Mouse (Mus musculus): Measurements from ENCODE around the gene Foxn3. TPM values are rescaled to one million over a fixed set of nuclear protein-coding genes. Genes with fewer than 3 reads are reported as not detected.

Gene Foxn3
- polyA plus RNA-seq, 1 experiment from 2014 or later, result 90.0 TPM

GRCm38 (mm10) chr12:99267732-99268131 is 295.6 kb downstream of the Foxn3 start:
- no peak overlapping the region for H3K4me2 ChIP-seq (replicated peaks)
- ATAC-seq (ENCODE audit: low FRiP score, low read depth), result no peak
- WGBS, result 83% methylated on average over 11 of the region's 11 CpGs
- H3K9ac ChIP-seq (replicated peaks), result no peak overlapping the region
- no peak overlapping the region for H3K27ac ChIP-seq (replicated peaks)
- peaks cover 41% of the 10 kb centered on the region for H3K4me1 ChIP-seq
- no peaks in the 10 kb centered on the region for H3K36me3 ChIP-seq
- no peak overlapping the region for H3K4me3 ChIP-seq
- H3K9me3 ChIP-seq, result no peaks in the 10 kb centered on the region
- no peaks in the 10 kb centered on the region for H3K27me3 ChIP-seq

DNA sequence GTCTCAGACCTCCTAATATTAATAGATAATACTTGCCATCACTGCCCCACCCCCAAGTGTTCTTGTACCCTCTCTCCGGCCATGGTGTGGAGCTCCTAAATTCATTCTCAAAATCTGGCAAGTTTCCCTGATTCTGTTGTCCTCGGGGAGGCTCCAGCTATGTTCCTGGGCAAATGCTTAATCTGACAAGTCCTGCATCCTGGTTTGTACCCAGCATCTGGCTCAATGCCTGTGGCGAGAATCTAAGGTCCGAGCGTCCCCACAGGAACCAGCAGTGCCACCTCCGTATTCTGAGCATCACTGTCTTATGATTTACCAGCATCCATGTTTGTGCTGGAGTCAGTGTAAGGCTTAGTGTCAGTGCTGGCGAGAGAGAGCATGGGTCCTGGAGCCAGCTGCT is 296.9 kb downstream of the Foxn3 start:
- no peaks in the 10 kb centered on the region for H3K36me3 ChIP-seq
- no peaks in the 10 kb centered on the region for H3K27me3 ChIP-seq
- ATAC-seq (ENCODE audit: low FRiP score, low read depth), result no peak
- peaks cover 44% of the 10 kb centered on the region for H3K4me1 ChIP-seq
- H3K4me3 ChIP-seq, result no peak overlapping the region
- no peak overlapping the region for H3K4me2 ChIP-seq (replicated peaks)
- no peak overlapping the region for H3K9ac ChIP-seq (replicated peaks)
- no peaks in the 10 kb centered on the region for H3K9me3 ChIP-seq
- no peak overlapping the region for H3K27ac ChIP-seq (replicated peaks)
- WGBS, result 93% methylated on average over 7 of the region's 7 CpGs

GRCm38 (mm10) chr12:99265777-99266176 is 297.6 kb downstream of the Foxn3 start:
- H3K27me3 ChIP-seq, result no peaks in the 10 kb centered on the region
- no peak overlapping the region for H3K4me2 ChIP-seq (replicated peaks)
- H3K4me3 ChIP-seq, result no peak overlapping the region
- ATAC-seq (ENCODE audit: low FRiP score, low read depth), result no peak
- no peak overlapping the region for H3K9ac ChIP-seq (replicated peaks)
- H3K9me3 ChIP-seq, result no peaks in the 10 kb centered on the region
- peaks cover 44% of the 10 kb centered on the region for H3K4me1 ChIP-seq
- no peak overlapping the region for H3K27ac ChIP-seq (replicated peaks)
- no peaks in the 10 kb centered on the region for H3K36me3 ChIP-seq
- WGBS, result 89% methylated on average over 6 of the region's 6 CpGs

DNA sequence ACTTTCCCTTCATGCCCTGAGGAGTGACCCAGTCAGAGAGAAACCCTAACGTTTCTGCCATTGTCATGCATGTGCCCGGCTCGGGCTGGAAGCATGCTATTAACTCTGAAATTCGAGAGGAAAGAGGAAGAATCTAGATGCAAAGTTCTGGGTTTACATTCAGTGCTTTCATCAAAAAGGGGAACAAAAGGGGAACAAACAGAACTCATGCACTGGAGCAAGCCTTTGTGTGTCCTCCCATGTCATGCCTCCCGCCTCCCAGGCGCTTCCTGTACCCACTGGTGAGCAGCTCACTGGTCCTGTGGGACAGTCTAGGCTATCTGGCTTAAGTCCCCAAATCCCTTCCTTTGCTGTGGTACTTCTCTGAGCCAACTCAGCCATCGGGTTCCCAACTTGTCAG is 299.0 kb downstream of the Foxn3 start:
- Histone ChIP-seq H3K4me1 (peaks cover 36% of the 10 kb centered on the region), H3K27ac (replicated peaks) (no peak overlapping the region), H3K9me3 (no peaks in the 10 kb centered on the region), H3K4me2 (replicated peaks) (no peak overlapping the region), H3K9ac (replicated peaks) (no peak overlapping the region), H3K4me3 (no peak overlapping the region), H3K36me3 (no peaks in the 10 kb centered on the region), H3K27me3 (no peaks in the 10 kb centered on the region)
- no peak for ATAC-seq (ENCODE audit: low FRiP score, low read depth)
- WGBS, result 74% methylated on average over 7 of the region's 7 CpGs

DNA sequence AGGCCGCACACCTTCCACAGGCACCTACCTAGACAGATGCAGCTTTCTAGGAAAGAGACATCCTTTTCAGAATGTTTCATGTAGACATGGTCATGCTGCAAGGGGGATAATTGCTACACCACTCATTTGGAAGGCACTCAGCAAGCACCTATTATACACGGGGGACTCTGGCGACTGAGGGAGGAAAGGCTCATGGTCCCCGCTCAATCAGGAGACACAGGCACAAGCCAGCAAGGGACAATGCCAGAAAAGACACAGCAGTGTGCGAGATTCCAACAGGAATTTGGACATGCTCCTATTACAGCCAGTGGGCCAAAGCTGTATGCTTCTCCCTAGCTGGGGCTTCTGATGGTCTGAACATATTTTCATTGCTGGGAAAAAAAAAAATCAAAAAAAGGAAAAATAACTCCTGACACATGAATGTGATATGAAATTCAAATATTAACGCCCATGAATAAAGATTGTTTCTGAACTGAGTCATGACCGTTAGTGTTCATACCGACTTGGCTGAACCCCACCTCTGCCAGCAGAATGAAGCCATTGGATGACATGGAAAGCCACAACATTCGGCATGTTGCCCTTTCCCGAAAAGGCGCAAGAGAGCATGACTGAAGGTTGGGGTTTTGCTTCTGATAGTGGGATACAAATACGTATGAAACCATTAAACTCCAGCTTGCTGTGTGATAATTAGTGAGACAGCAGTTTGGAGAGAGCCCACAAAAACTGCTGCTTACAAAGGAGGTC is 299.6 kb downstream of the Foxn3 start:
- no peak overlapping the region for H3K4me3 ChIP-seq
- WGBS, result 85% methylated on average over 12 of the region's 12 CpGs
- no peak overlapping the region for H3K9ac ChIP-seq (replicated peaks)
- no peak overlapping the region for H3K27ac ChIP-seq (replicated peaks)
- H3K4me1 ChIP-seq, result peaks cover 32% of the 10 kb centered on the region
- no peak overlapping the region for H3K4me2 ChIP-seq (replicated peaks)
- H3K9me3 ChIP-seq, result no peaks in the 10 kb centered on the region
- no peak for ATAC-seq (ENCODE audit: low FRiP score, low read depth)
- no peaks in the 10 kb centered on the region for H3K27me3 ChIP-seq
- H3K36me3 ChIP-seq, result no peaks in the 10 kb centered on the region

DNA sequence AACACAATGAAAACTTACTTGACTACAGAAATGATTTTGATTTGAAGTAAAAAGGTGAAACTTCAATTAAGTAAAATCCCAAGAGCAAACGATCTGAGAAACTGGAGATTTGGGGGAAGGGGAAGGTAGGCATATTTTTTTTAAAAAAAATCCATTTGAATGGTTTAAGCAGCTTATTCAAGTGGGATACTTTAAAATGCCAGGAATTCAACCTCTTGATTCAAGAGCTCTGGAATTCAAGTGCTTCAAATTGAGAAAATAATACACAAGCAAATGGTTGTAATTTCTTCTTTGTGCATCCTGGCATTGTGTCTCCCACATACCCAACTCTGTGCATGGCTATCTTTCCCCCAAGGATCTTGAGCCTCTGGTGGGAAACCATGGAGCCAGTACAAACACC is 300.5 kb downstream of the Foxn3 start:
- H3K4me1 ChIP-seq, result peaks cover 34% of the 10 kb centered on the region
- no peaks in the 10 kb centered on the region for H3K36me3 ChIP-seq
- H3K4me3 ChIP-seq, result no peak overlapping the region
- ATAC-seq (ENCODE audit: low FRiP score, low read depth), result no peak
- WGBS, result 74% methylated on average over 1 of the region's 1 CpGs
- no peaks in the 10 kb centered on the region for H3K9me3 ChIP-seq
- H3K9ac ChIP-seq (replicated peaks), result no peak overlapping the region
- H3K4me2 ChIP-seq (replicated peaks), result no peak overlapping the region
- H3K27me3 ChIP-seq, result no peaks in the 10 kb centered on the region
- H3K27ac ChIP-seq (replicated peaks), result no peak overlapping the region

DNA sequence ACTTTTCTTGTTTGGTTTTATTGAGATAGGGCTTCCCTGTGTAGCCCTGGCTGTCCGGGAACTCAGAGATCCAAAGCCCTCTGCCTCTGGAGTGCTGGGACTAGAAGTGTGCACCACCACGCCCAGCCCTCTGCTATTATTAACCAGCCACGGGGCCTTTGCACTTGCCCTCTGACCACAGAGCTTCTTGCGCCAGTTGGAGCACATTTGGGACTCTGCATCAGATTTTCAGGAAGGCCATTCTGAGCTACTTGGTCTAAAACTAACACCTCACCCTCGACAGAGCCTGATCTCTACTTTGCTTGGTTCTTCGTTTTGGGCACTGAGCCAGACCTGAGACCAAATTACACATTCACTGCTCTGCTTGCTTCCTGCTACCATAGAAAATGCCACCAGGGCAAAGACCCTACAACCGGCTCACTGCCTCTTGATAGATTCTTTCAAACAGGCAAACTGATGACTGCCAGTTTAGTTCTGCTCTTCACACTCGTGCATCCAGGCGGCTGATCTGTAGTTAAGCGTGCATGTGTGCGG is 301.2 kb downstream of the Foxn3 start:
- no peak overlapping the region for H3K9ac ChIP-seq (replicated peaks)
- no peak overlapping the region for H3K4me3 ChIP-seq
- H3K36me3 ChIP-seq, result no peaks in the 10 kb centered on the region
- no peak overlapping the region for H3K4me2 ChIP-seq (replicated peaks)
- ATAC-seq (ENCODE audit: low FRiP score, low read depth), result no peak
- peaks cover 36% of the 10 kb centered on the region for H3K4me1 ChIP-seq
- H3K27me3 ChIP-seq, result no peaks in the 10 kb centered on the region
- H3K9me3 ChIP-seq, result no peaks in the 10 kb centered on the region
- WGBS, result 92% methylated on average over 11 of the region's 11 CpGs
- no peak overlapping the region for H3K27ac ChIP-seq (replicated peaks)

DNA sequence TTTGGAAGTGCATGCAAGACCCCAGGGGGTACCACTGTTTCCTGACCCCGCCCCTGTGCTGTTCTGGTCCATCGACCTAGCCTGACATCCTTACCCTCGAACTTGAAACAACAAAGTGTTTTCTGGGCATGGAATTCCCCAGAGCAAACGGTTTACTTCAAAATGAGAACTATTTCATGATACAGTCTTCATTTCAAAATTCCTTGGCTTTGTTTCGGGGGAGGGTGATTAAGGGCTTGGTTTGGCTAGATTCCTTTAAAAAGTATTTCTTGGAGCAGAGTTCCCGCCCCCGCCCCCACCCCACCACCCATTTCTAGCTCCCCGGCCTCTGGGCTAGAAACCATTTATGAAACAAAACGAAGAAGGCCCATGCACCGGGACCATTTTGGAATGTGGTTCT is 303.2 kb downstream of the Foxn3 start:
- Histone ChIP-seq H3K4me1 (peaks cover 30% of the 10 kb centered on the region), H3K4me3 (no peak overlapping the region), H3K9me3 (no peaks in the 10 kb centered on the region), H3K36me3 (no peaks in the 10 kb centered on the region), H3K27ac (replicated peaks) (no peak overlapping the region), H3K9ac (replicated peaks) (no peak overlapping the region), H3K4me2 (replicated peaks) (no peak overlapping the region), H3K27me3 (no peaks in the 10 kb centered on the region)
- 81% methylated on average over 10 of the region's 10 CpGs for WGBS
- no peak for ATAC-seq (ENCODE audit: low FRiP score, low read depth)

GRCm38 (mm10) chr12:99257570-99257969 is 305.8 kb downstream of the Foxn3 start:
- Histone ChIP-seq H3K4me1 (peaks cover 18% of the 10 kb centered on the region), H3K9ac (replicated peaks) (no peak overlapping the region), H3K36me3 (no peaks in the 10 kb centered on the region), H3K27me3 (no peaks in the 10 kb centered on the region), H3K4me2 (replicated peaks) (no peak overlapping the region), H3K27ac (replicated peaks) (no peak overlapping the region), H3K4me3 (no peak overlapping the region), H3K9me3 (peaks cover 5% of the 10 kb centered on the region; the same call in 1 of the 2 replicates)
- 89% methylated on average over 5 of the region's 5 CpGs for WGBS
- no peak for ATAC-seq (ENCODE audit: low FRiP score, low read depth)

DNA sequence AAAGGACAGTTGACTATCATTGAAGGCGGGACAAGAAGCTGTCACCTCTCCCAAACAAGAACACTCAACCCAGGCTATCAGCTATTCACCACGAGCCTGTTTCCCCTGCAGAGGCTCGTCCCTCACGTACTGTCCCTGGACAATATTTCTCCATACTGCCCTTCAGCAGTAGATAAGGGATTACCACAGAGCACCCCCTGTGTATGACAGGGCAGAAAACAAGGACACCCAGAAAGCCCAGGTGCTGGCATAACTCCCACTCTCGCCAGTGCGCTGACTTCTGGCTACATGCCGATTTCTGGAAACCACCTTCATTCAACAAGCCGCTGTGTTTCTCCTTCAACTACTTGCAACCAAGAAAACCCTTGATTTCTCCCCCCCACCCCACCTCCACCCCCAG is 306.4 kb downstream of the Foxn3 start:
- 95% methylated on average over 8 of the region's 8 CpGs for WGBS
- no peak for ATAC-seq (ENCODE audit: low FRiP score, low read depth)

DNA sequence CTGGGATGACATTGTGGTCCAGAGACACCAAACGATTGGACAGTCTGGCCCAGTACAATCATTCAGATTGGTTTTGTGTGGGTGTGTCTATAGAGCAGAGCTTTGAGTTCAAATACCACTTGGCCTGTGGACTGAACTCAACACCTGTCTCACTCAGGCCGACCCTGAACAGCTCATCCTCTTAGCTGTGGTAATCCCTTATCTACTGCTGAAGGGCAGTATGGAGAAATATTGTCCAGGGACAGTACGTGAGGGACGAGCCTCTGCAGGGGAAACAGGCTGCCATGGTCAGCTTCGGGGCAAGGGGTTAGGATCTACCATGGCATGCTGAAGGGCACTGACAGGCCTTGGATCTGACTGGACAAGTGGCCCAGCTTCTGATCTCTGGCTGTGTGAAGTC is 306.9 kb downstream of the Foxn3 start:
- H3K4me2 ChIP-seq (replicated peaks), result no peak overlapping the region
- H3K9me3 ChIP-seq, result peaks cover 5% of the 10 kb centered on the region; the same call in 1 of the 2 replicates
- no peak for ATAC-seq (ENCODE audit: low FRiP score, low read depth)
- H3K27ac ChIP-seq (replicated peaks), result no peak overlapping the region
- no peaks in the 10 kb centered on the region for H3K36me3 ChIP-seq
- H3K4me1 ChIP-seq, result peaks cover 16% of the 10 kb centered on the region
- no peak overlapping the region for H3K4me3 ChIP-seq
- no peak overlapping the region for H3K9ac ChIP-seq (replicated peaks)
- WGBS, result 88% methylated on average over 5 of the region's 5 CpGs
- H3K27me3 ChIP-seq, result no peaks in the 10 kb centered on the region

More for the DNA sequence above, 306.4 kb downstream of the Foxn3 start:
- no peak overlapping the region for H3K4me2 ChIP-seq (replicated peaks)
- no peak overlapping the region for H3K27ac ChIP-seq (replicated peaks)
- peaks cover 5% of the 10 kb centered on the region; the same call in 1 of the 2 replicates for H3K9me3 ChIP-seq
- H3K9ac ChIP-seq (replicated peaks), result no peak overlapping the region
- H3K27me3 ChIP-seq, result no peaks in the 10 kb centered on the region
- H3K4me1 ChIP-seq, result peaks cover 16% of the 10 kb centered on the region
- no peak overlapping the region for H3K4me3 ChIP-seq
- H3K36me3 ChIP-seq, result no peaks in the 10 kb centered on the region

DNA sequence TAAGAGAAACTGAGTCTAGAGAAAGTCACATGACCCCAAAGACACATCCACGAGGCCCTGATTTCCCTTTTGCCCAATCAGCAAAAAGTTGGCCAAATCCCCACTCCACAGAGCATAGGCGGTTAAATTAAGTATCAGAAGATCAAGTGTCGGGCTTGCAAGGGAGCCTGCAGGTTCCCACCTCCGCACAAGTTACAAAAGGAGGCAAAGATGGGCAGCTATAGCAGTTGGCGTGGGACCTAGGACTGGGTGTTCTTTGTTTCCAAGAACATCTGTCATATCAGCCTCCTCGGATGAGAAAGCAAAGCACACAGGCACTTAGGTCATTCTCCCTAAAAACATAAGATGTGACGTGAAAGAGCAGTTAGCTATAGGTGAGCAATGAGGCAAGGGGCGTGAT is 308.9 kb downstream of the Foxn3 start:
- Histone ChIP-seq H3K9me3 (peaks cover 5% of the 10 kb centered on the region; the same call in 1 of the 2 replicates), H3K27me3 (no peaks in the 10 kb centered on the region), H3K27ac (replicated peaks) (no peak overlapping the region), H3K4me2 (replicated peaks) (no peak overlapping the region), H3K4me1 (peaks cover 16% of the 10 kb centered on the region), H3K9ac (replicated peaks) (no peak overlapping the region), H3K36me3 (no peaks in the 10 kb centered on the region), H3K4me3 (no peak overlapping the region)
- WGBS, result 95% methylated on average over 8 of the region's 8 CpGs
- no peak for ATAC-seq (ENCODE audit: low FRiP score, low read depth)

Data from midbrain, embryonic 12.5 days (tissue).